ENCODE assay signal across 14 mouse cellular contexts in the genomic region with DNA sequence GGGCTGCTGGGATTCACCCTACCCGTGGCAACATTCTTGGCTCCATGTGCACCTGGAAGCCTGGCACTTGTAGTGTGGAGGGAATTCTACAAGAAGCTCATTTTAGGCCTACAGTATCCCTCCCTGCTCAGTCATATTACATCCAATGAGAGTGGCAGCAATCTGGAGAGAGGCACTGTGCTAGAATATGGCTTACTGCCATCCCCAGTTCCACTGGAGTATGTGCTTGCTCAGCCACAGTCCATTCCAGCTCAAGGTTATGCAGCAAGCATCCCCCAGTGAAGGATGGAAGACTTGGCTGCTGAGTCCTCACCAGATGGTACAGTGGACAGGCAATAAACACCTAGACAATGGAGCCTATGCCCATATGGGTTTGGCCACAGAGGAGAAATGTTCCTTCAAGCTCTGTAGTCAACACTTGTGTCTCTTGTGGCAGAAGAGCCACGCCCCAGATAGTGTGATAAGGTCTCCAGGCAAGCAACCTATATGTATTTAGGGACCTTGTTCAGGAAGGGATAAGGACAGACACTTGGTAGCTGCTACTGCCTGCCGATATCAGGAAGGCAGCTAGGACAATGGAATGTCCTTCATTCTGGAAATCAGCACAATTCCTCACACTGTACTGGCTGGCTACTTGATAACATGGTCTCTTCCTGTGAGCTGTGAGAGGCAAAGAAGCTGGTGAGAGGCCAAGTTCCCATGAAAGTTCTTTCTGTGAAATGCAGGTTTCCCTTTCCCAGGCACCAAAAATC. TPM values are rescaled to one million over a fixed set of nuclear protein-coding genes. Genes with fewer than 3 reads are reported as not detected.
DNase-seq lines count a peak whose midpoint lies in the region; ATAC-seq and TF ChIP-seq lines count a peak whose summit lies in the region.
"Had no signal": no experiment of that assay in that cellular context is flagged by ENCODE, and none has a peak within 500 bp of the region (broad histone marks: within the 10 kb centered on the region; RNA-seq: fewer than 3 reads in every experiment).

No protein-coding gene starts in this region.

- H3K4me2 ChIP-seq in heart, embryonic 13.5 days = no peak overlapping the region
- H3K4me2 ChIP-seq in hindbrain, embryonic 13.5 days = no peak overlapping the region

- H3K4me3 ChIP-seq in heart, embryonic 13.5 days = no peak overlapping the region
- no peak overlapping the region for H3K4me3 ChIP-seq in testis, adult 2 months (ENCODE audit: control insufficient read depth, low read depth, low read length)
- H3K4me3 ChIP-seq in hindbrain, embryonic 13.5 days = no peak overlapping the region
- H3K4me3 ChIP-seq: limb, embryonic 10.5 days had no signal

- H3K27ac ChIP-seq in heart, embryonic 13.5 days (replicated peaks) = peak overlapping the region; percentile 80
- peak overlapping the region; percentile 69 for H3K27ac ChIP-seq in testis, adult 2 months (ENCODE audit: control insufficient read depth, insufficient read depth, low read depth, low read length)
- H3K27ac ChIP-seq in hindbrain, embryonic 13.5 days = peak overlapping the region; percentile 82
- H3K27ac ChIP-seq: limb, embryonic 10.5 days had no signal

- no peak for DNase-seq in heart, postnatal 25 days (ENCODE audit: low spot score)
- DNase-seq in testis, postnatal 14 days (ENCODE audit: low spot score) = no peak
- peak; percentile 37 for DNase-seq in skeletal muscle tissue, adult 2 months (ENCODE audit: low read depth, low spot score)
- DNase-seq in right cerebral cortex, postnatal 25 days = no peak
- DNase-seq: kidney, postnatal 36 days; lung, postnatal 36 days had no signal

- peaks cover 53% of the 10 kb centered on the region for H3K4me1 ChIP-seq in heart, embryonic 13.5 days
- peaks cover 11% of the 10 kb centered on the region for H3K4me1 ChIP-seq in testis, adult 2 months (ENCODE audit: control insufficient read depth, insufficient read depth, low read length)
- peaks cover 78% of the 10 kb centered on the region for H3K4me1 ChIP-seq in hindbrain, embryonic 13.5 days (replicated peaks)

- ATAC-seq in heart, embryonic 13.5 days (ENCODE audit: extremely low read depth, insufficient number of reproducible peaks, low FRiP score, low TSS enrichment) = 0 out of 2 replicates have a peak, but pooled peaks have one; percentile 17
- ATAC-seq in hindbrain, embryonic 13.5 days (ENCODE audit: low FRiP score) = no peak
- ATAC-seq in activated CD4-positive, CD25-positive, alpha-beta regulatory T cell, adult 4 months = no peak

- 41% methylated on average over 3 of the region's 3 CpGs for WGBS in heart, embryonic 13.5 days
- 81% methylated on average over 3 of the region's 3 CpGs for WGBS in hindbrain, embryonic 13.5 days

- H3K9ac ChIP-seq in heart, embryonic 13.5 days = no peak overlapping the region
- H3K9ac ChIP-seq in hindbrain, embryonic 13.5 days = no peak overlapping the region

- TF ChIP-seq CTCF in testis, adult 2 months (IDR thresholded peaks at IDR 0.05; ENCODE audit: control insufficient read depth, insufficient read depth, insufficient replicate concordance, low read depth, low read length) = no peak

- H3K27me3 ChIP-seq in heart, embryonic 13.5 days (replicated peaks) = no peaks in the 10 kb centered on the region
- H3K27me3 ChIP-seq in testis, adult 2 months (ENCODE audit: control insufficient read depth, insufficient read depth, low read length) = no peaks in the 10 kb centered on the region
- H3K27me3 ChIP-seq in hindbrain, embryonic 13.5 days = no peaks in the 10 kb centered on the region
- H3K27me3 ChIP-seq: CH12.LX had no signal

- no peaks in the 10 kb centered on the region for H3K9me3 ChIP-seq in heart, embryonic 13.5 days
- no peaks in the 10 kb centered on the region for H3K9me3 ChIP-seq in hindbrain, embryonic 13.5 days
- H3K9me3 ChIP-seq: limb, embryonic 10.5 days had no signal

- TF ChIP-seq POLR2A in testis, adult 2 months (IDR thresholded peaks at IDR 0.05; ENCODE audit: control insufficient read depth, low read depth, low read length) = no peak

- intact Hi-C loops in heart, postnatal 25 days (cut with DNase I) = no loop called here

- peaks cover 34% of the 10 kb centered on the region for H3K36me3 ChIP-seq in heart, embryonic 13.5 days
- no peaks in the 10 kb centered on the region for H3K36me3 ChIP-seq in testis, adult 2 months (ENCODE audit: control insufficient read depth, insufficient read depth, low read length)
- H3K36me3 ChIP-seq in hindbrain, embryonic 13.5 days = peaks cover 17% of the 10 kb centered on the region

RNA-seq across cellular contexts. Expression of a gene that starts 58.0 kb away (rescaled TPM):
- polyA plus RNA-seq in heart, embryonic 13.5 days (2015; fragmentation: Nextera tagmentation; extraction: Ambion mirVana) = 0.11 TPM in 1 of 2 replicates, not detected in the other
- total RNA-seq in heart, postnatal 25 days (2021) = not detected
- polyA plus RNA-seq in testis, adult 2 months (2012; rRNA removed) = 33.9 and 38.2 TPM in 2 replicates
- 1.3 and 1.7 TPM in 2 replicates for polyA plus RNA-seq in hindbrain, embryonic 13.5 days (2015; fragmentation: Nextera tagmentation; extraction: Ambion mirVana)
- polyA plus RNA-seq in activated CD4-positive, CD25-positive, alpha-beta regulatory T cell, adult 4 months (2017; shearing (Covaris generic)) = not detected
- total RNA-seq: CH12.LX; hematopoietic stem cell, adult 5-6 weeks had no signal
- polyA plus RNA-seq: cortical plate, adult 2 months; limb, embryonic 10.5 days had no signal

Comparison
In these comparisons a context has a peak if more than half of its experiments do, and no peak if none do; other contexts are left out.
1. RNA of a gene that starts 58.0 kb away (polyA plus RNA-seq): 33.9 to 38.2 TPM in testis, adult 2 months; 1.3 to 1.7 TPM in hindbrain, embryonic 13.5 days, 0.11 TPM in heart, embryonic 13.5 days and not detected in activated CD4-positive, CD25-positive, alpha-beta regulatory T cell, adult 4 months; every median in the first group is over 10 times any median in the second.
2. Peak in every context shown above with its lines, with median percentiles within 50 percentile points of each other: H3K27ac ChIP-seq.